Mouse (Mus musculus): ENCODE measurements around the gene Olfr985. TPM values are rescaled to one million over a fixed set of nuclear protein-coding genes. Genes with fewer than 3 reads are reported as not detected.

Olfr985 gene
- not detected for polyA plus RNA-seq (2015; fragmentation: Illumina TruSeq; extraction: RNeasy Lipid Tissue Mini Kit (QIAGEN cat#74804); ENCODE audit: low read depth, low replicate concordance)

DNA sequence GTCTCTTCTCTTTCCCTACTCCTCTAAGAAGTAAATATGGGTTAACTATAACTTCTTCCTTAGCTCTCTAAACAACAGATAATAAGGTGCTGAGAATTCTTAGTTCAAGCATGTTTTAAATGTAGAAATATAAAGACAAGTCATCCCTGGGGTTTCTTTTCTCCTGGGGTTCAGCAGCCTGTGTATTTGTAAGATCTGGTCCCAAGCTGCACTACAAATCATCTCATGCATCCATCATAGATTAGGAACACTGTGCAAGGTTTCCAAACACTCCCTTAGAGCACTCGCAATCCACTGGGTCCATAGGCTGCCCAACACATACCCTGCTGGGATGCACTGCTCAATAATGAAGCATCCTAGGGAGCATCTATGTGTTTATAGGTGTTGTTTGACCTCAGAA lies at the start of gene Olfr985:
Gene Olfr985 (minus strand): TSS at position 101 of the 400 bp plus-strand sequence.

GRCm38 (mm10) chr9:40114106-40114505 lies 15.9 kb downstream of the Olfr985 start, which contains the start of gene Olfr984:
TSS of gene Olfr984 (minus strand) at chr9:40114206.

DNA sequence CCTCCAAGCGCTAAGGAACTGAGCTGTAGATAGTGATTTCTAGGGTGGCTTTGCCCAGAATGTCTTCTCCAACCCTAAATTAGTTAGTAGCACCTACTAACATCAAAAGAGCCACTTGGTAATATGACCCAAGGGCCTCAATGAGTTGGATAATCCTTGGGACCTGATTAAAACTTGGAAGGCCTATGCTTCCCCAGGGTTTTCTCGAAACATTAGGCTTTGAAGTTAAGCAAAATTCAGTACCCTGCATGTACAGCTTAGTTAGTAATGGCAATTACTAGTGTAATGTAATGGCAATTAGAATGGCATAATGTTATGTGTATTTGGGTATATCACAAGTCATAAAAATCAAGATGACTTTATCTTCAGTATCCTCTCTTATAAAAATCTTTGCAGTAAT lies 36.5 kb downstream of the Olfr985 start, which contains the start of gene Olfr983:
Gene Olfr983 (minus strand): TSS at position 101 of the 400 bp plus-strand sequence.

Other genes with a start within 250 kb of the Olfr985 start
- gene Olfr229, start 222.8 kb downstream of the Olfr985 start, polyA plus RNA-seq (2015; fragmentation: Illumina TruSeq; extraction: RNeasy Lipid Tissue Mini Kit (QIAGEN cat#74804); ENCODE audit: low read depth, low replicate concordance), result not detected
- not detected for gene Olfr974, start 192.7 kb downstream of the Olfr985 start, polyA plus RNA-seq (2015; fragmentation: Illumina TruSeq; extraction: RNeasy Lipid Tissue Mini Kit (QIAGEN cat#74804); ENCODE audit: low read depth, low replicate concordance)
- gene Olfr975, start 178.1 kb downstream of the Olfr985 start, polyA plus RNA-seq (2015; fragmentation: Illumina TruSeq; extraction: RNeasy Lipid Tissue Mini Kit (QIAGEN cat#74804); ENCODE audit: low read depth, low replicate concordance), result not detected
- not detected for gene Olfr976, start 169.1 kb downstream of the Olfr985 start, polyA plus RNA-seq (2015; fragmentation: Illumina TruSeq; extraction: RNeasy Lipid Tissue Mini Kit (QIAGEN cat#74804); ENCODE audit: low read depth, low replicate concordance)
- gene Olfr978, start 138.1 kb downstream of the Olfr985 start, polyA plus RNA-seq (2015; fragmentation: Illumina TruSeq; extraction: RNeasy Lipid Tissue Mini Kit (QIAGEN cat#74804); ENCODE audit: low read depth, low replicate concordance), result not detected
- not detected for gene Olfr979, start 126.7 kb downstream of the Olfr985 start, polyA plus RNA-seq (2015; fragmentation: Illumina TruSeq; extraction: RNeasy Lipid Tissue Mini Kit (QIAGEN cat#74804); ENCODE audit: low read depth, low replicate concordance)
- not detected for gene Olfr980, start 120.6 kb downstream of the Olfr985 start, polyA plus RNA-seq (2015; fragmentation: Illumina TruSeq; extraction: RNeasy Lipid Tissue Mini Kit (QIAGEN cat#74804); ENCODE audit: low read depth, low replicate concordance)
- gene Olfr981, start 108.7 kb downstream of the Olfr985 start, polyA plus RNA-seq (2015; fragmentation: Illumina TruSeq; extraction: RNeasy Lipid Tissue Mini Kit (QIAGEN cat#74804); ENCODE audit: low read depth, low replicate concordance), result not detected
- not detected for gene Olfr982, start 56.4 kb downstream of the Olfr985 start, polyA plus RNA-seq (2015; fragmentation: Illumina TruSeq; extraction: RNeasy Lipid Tissue Mini Kit (QIAGEN cat#74804); ENCODE audit: low read depth, low replicate concordance)
- gene Olfr983, start 36.6 kb downstream of the Olfr985 start, polyA plus RNA-seq (2015; fragmentation: Illumina TruSeq; extraction: RNeasy Lipid Tissue Mini Kit (QIAGEN cat#74804); ENCODE audit: low read depth, low replicate concordance), result not detected
- not detected for gene Olfr984, start 16.0 kb downstream of the Olfr985 start, polyA plus RNA-seq (2015; fragmentation: Illumina TruSeq; extraction: RNeasy Lipid Tissue Mini Kit (QIAGEN cat#74804); ENCODE audit: low read depth, low replicate concordance)
- not detected for gene Tmem225, start 17.9 kb upstream of the Olfr985 start, polyA plus RNA-seq (2015; fragmentation: Illumina TruSeq; extraction: RNeasy Lipid Tissue Mini Kit (QIAGEN cat#74804); ENCODE audit: low read depth, low replicate concordance)
- not detected for gene Olfr986, start 50.7 kb upstream of the Olfr985 start, polyA plus RNA-seq (2015; fragmentation: Illumina TruSeq; extraction: RNeasy Lipid Tissue Mini Kit (QIAGEN cat#74804); ENCODE audit: low read depth, low replicate concordance)
- 4.0 TPM for gene Zfp202, start 62.1 kb upstream of the Olfr985 start, polyA plus RNA-seq (2015; fragmentation: Illumina TruSeq; extraction: RNeasy Lipid Tissue Mini Kit (QIAGEN cat#74804); ENCODE audit: low read depth, low replicate concordance)
- gene Scn3b, start 139.0 kb upstream of the Olfr985 start, polyA plus RNA-seq (2015; fragmentation: Illumina TruSeq; extraction: RNeasy Lipid Tissue Mini Kit (QIAGEN cat#74804); ENCODE audit: low read depth, low replicate concordance), result 72.2 TPM

Data from brain, adult 10 weeks (tissue).